ENCODE assay signal across 8 mouse cellular contexts in genomic region chr13:83744981-83745555, GRCm38 (mm10).
DNase-seq lines count a peak whose midpoint lies in the region; ATAC-seq and TF ChIP-seq lines count a peak whose summit lies in the region.

No protein-coding gene starts in this region.

- TF ChIP-seq POLR2A in lung, adult 2 months (IDR thresholded peaks at IDR 0.05; ENCODE audit: borderline replicate concordance, extremely low read depth, low read depth, low read length): no peak
- no peak for TF ChIP-seq POLR2A in small intestine, adult 2 months (IDR thresholded peaks at IDR 0.05; ENCODE audit: low read depth, low read length)

- H3K4me2 ChIP-seq in lung, embryonic 15.5 days: peak overlapping the region; percentile 76
- peak overlapping the region; percentile 89 for H3K4me2 ChIP-seq in heart, embryonic 15.5 days

- H3K27ac ChIP-seq in lung, embryonic 15.5 days: no peak overlapping the region
- no peak overlapping the region for H3K27ac ChIP-seq in heart, embryonic 15.5 days
- no peak overlapping the region for H3K27ac ChIP-seq in small intestine, adult 2 months (ENCODE audit: insufficient read depth, low read depth, low read length)

- H3K36me3 ChIP-seq in lung, embryonic 15.5 days: no peaks in the 10 kb centered on the region
- H3K36me3 ChIP-seq in heart, embryonic 15.5 days: no peaks in the 10 kb centered on the region
- no peaks in the 10 kb centered on the region for H3K36me3 ChIP-seq in small intestine, adult 2 months (ENCODE audit: control insufficient read depth, insufficient read depth, low read length)

- no peak overlapping the region for H3K9ac ChIP-seq in lung, embryonic 15.5 days
- 0 out of 2 replicates have a peak overlapping the region, but pooled peaks have one; percentile 26 for H3K9ac ChIP-seq in heart, embryonic 15.5 days

- peaks cover 6% of the 10 kb centered on the region; the same call in 1 of the 2 replicates for H3K4me1 ChIP-seq in lung, embryonic 15.5 days
- H3K4me1 ChIP-seq in lung, adult 2 months (ENCODE audit: control insufficient read depth, insufficient read depth, low read length): no peaks in the 10 kb centered on the region
- H3K4me1 ChIP-seq in heart, embryonic 15.5 days (replicated peaks): peaks cover 7% of the 10 kb centered on the region; the same call in 1 of the 2 replicates
- no peaks in the 10 kb centered on the region; the same call in 1 of the 2 replicates for H3K4me1 ChIP-seq in small intestine, adult 2 months (ENCODE audit: control insufficient read depth, insufficient read depth, insufficient read length, low read length)

- under 1% methylated on average over 36 of the region's 38 CpGs for WGBS in lung, embryonic 15.5 days
- under 1% methylated on average over 38 of the region's 38 CpGs for WGBS in lung, adult 2 months
- 2% methylated on average over 38 of the region's 38 CpGs for WGBS in heart, embryonic 15.5 days
- WGBS in small intestine, adult 2 months: under 1% methylated on average over 38 of the region's 38 CpGs

- peak overlapping the region; percentile 38 for H3K4me3 ChIP-seq in lung, embryonic 15.5 days
- no peak overlapping the region for H3K4me3 ChIP-seq in lung, adult 2 months (replicated peaks; ENCODE audit: extremely low read depth, low read depth, low read length)
- H3K4me3 ChIP-seq in heart, embryonic 15.5 days: peak overlapping the region; percentile 54
- peak overlapping the region; percentile 2; the same call in 1 of the 2 replicates for H3K4me3 ChIP-seq in small intestine, adult 2 months (ENCODE audit: low read depth, low read length)

- H3K27me3 ChIP-seq in lung, embryonic 15.5 days: peaks cover 53% of the 10 kb centered on the region
- H3K27me3 ChIP-seq in heart, embryonic 15.5 days: peaks cover 44% of the 10 kb centered on the region
- H3K27me3 ChIP-seq in small intestine, adult 2 months (ENCODE audit: control insufficient read depth, insufficient read depth, low read length): peaks cover 5% of the 10 kb centered on the region

- no peaks in the 10 kb centered on the region for H3K9me3 ChIP-seq in lung, embryonic 15.5 days
- no peaks in the 10 kb centered on the region for H3K9me3 ChIP-seq in heart, embryonic 15.5 days (replicated peaks)

- ATAC-seq in lung, embryonic 15.5 days (ENCODE audit: borderline replicate concordance, extremely low read depth, low FRiP score, low TSS enrichment): peak; percentile 89
- peak; percentile 65 for ATAC-seq in common myeloid progenitor, adult 5-6 weeks (replicated peaks; ENCODE audit: low read depth, poor library complexity, severe bottlenecking)
- peak; percentile 84 for ATAC-seq in heart, embryonic 15.5 days (replicated peaks; ENCODE audit: insufficient number of reproducible peaks, insufficient read depth, low FRiP score, low read depth)
- ATAC-seq in megakaryocyte progenitor cell, adult 5-6 weeks (replicated peaks; ENCODE audit: poor library complexity): peak; percentile 48

- no peak for DNase-seq in lung, adult 2 months
- DNase-seq in kidney, postnatal 4 days: peak; percentile 72 to 83
- no peak for DNase-seq in gastrocnemius, adult 8-10 months (ENCODE audit: low spot score in 2 of 2)

- TF ChIP-seq CTCF in lung, adult 2 months (IDR thresholded peaks at IDR 0.05; ENCODE audit: insufficient read depth, low read length): no peak
- TF ChIP-seq CTCF in small intestine, adult 2 months (IDR thresholded peaks at IDR 0.05; ENCODE audit: extremely low read depth, insufficient read length, insufficient replicate concordance, low read depth, low read length): no peak

Comparison
In these comparisons a context has a peak if more than half of its experiments do, and no peak if none do; other contexts are left out.
1. DNase-seq: peak in kidney, postnatal 4 days (2 of 2); none in lung, adult 2 months (single experiment) and gastrocnemius, adult 8-10 months (0 of 2).
2. Peak in every context shown above with its lines, with median percentiles within 50 percentile points of each other: ATAC-seq.